Mouse (Mus musculus) brain, embryonic 14.5 days (tissue): ENCODE results near the gene Pnkp.

Experiments used
- CTCF ChIP-seq: fragments of 200-500 bp; IDR thresholded peaks from 2 replicates; pipeline ENCODE4 v1.5.1; 2012; ENCODE audit warnings: inconsistent platforms, mild to moderate bottlenecking, moderate library complexity, borderline replicate concordance; ENCODE audit not compliant: insufficient read depth, insufficient read length; ENCODE audit errors: extremely low read depth
- POLR2A ChIP-seq: fragments of 200-500 bp; IDR thresholded peaks from 2 replicates; pipeline ENCODE4 v1.6.1; 2012; ENCODE audit warnings: mild to moderate bottlenecking, inconsistent platforms, borderline replicate concordance; ENCODE audit not compliant: poor library complexity, insufficient read depth, insufficient read length, severe bottlenecking; ENCODE audit errors: extremely low read depth

DNA sequence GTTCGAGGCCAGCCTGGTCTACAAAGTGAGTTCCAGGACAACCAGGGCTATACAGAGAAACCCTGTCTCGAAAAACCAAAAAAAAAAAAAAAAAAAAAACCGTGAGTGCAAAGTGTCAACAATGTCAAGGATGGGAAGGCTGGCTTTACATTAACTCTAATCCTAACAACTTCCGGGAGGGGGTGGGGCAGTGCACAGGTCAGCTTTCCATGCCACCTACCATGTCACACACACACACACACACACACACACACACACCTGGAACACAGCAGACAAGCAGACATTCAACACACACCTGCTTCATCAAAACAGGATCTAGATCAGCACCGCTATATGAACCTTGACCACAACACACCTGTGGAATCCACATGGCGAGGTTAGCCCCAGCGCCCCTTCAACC lies 33.2 kb downstream of the Pnkp start:
- TF ChIP-seq CTCF, result no peak
- TF ChIP-seq POLR2A, result no peak
